Mouse (Mus musculus) myocyte (in vitro differentiated cells): ENCODE measurements around the gene Tcte1. TPM values are rescaled to one million over a fixed set of nuclear protein-coding genes. Genes with fewer than 3 reads are reported as not detected.

Experiments used
- H3K27me3 ChIP-seq: one replicate; pipeline ENCODE4 v1.6.1; 2011; ENCODE audit not compliant: control insufficient read depth, insufficient read depth, insufficient read length
- H3K36me3 ChIP-seq: one replicate; pipeline ENCODE4 v1.6.1; 2011; ENCODE audit not compliant: control insufficient read depth, insufficient read depth
- H3K4me2 ChIP-seq: one replicate; pipeline ENCODE4 v1.6.1; 2011; ENCODE audit warnings: low read depth, control low read depth
- H3K4me3 ChIP-seq: one replicate; pipeline ENCODE4 v1.5.1; 2011; ENCODE audit warnings: mild to moderate bottlenecking, control low read depth, moderate library complexity
- H3K79me2 ChIP-seq: one replicate; pipeline ENCODE4 v1.6.1; 2011; ENCODE audit not compliant: control insufficient read depth, insufficient read depth
- H3ac ChIP-seq: one replicate; pipeline ENCODE4 v1.6.1; 2011; ENCODE audit not compliant: control insufficient read depth, insufficient read length
- CEBPB ChIP-seq: IDR thresholded peaks from 2 replicates; pipeline ENCODE4 v1.6.1; 2011; ENCODE audit warnings: mild to moderate bottlenecking, moderate library complexity; ENCODE audit not compliant: poor library complexity, insufficient read depth, severe bottlenecking
- E2F4 ChIP-seq: IDR thresholded peaks from one replicate; pipeline ENCODE4 v1.6.1; 2011; ENCODE audit warnings: mild to moderate bottlenecking, control low read depth, moderate library complexity; ENCODE audit not compliant: insufficient read depth
- MAX ChIP-seq: IDR thresholded peaks from one replicate; pipeline ENCODE4 v1.6.1; 2011; ENCODE audit warnings: low read depth, mild to moderate bottlenecking, control low read depth
- MYOD1 ChIP-seq, 3 experiments: IDR thresholded peaks; one replicate each; pipeline ENCODE4 v1.6.1; 2011; ENCODE audit warnings: control low read depth in 2 of 3, low read depth in 2 of 3, mild to moderate bottlenecking in 2 of 3, moderate library complexity in 1 of 3; ENCODE audit not compliant: insufficient read length in 2 of 3, control insufficient read depth in 1 of 3
- MYOG ChIP-seq, 3 experiments: IDR thresholded peaks; one replicate each; pipeline ENCODE4 v1.6.1; 2011; ENCODE audit warnings: control low read depth in 2 of 3, low read depth in 2 of 3, mild to moderate bottlenecking in 2 of 3; ENCODE audit not compliant: insufficient read length in 2 of 3, control insufficient read depth in 1 of 3, insufficient read depth in 1 of 3
- POLR2A ChIP-seq: IDR thresholded peaks from one replicate; pipeline ENCODE4 v1.6.1; 2011; ENCODE audit warnings: low read depth, mild to moderate bottlenecking, control low read depth, moderate library complexity; ENCODE audit not compliant: insufficient read length
- POLR2AphosphoS2 ChIP-seq: IDR thresholded peaks from one replicate; pipeline ENCODE4 v1.6.1; 2011; ENCODE audit warnings: low read depth, control low read depth; ENCODE audit not compliant: insufficient read length
- REST ChIP-seq: IDR thresholded peaks from one replicate; pipeline ENCODE4 v1.6.1; 2011; ENCODE audit warnings: mild to moderate bottlenecking, control low read depth, moderate library complexity; ENCODE audit not compliant: insufficient read depth, insufficient read length
- SRF ChIP-seq: IDR thresholded peaks from one replicate; pipeline ENCODE4 v1.6.1; 2011; ENCODE audit warnings: low read depth; ENCODE audit not compliant: control insufficient read depth, insufficient read length
- TCF12 ChIP-seq: IDR thresholded peaks from one replicate; pipeline ENCODE4 v1.6.1; 2011; ENCODE audit warnings: mild to moderate bottlenecking, control low read depth; ENCODE audit not compliant: poor library complexity, insufficient read depth, severe bottlenecking
- TCF3 ChIP-seq: IDR thresholded peaks from one replicate; pipeline ENCODE4 v1.6.1; 2011; ENCODE audit warnings: low read depth, control low read depth; ENCODE audit not compliant: insufficient read length
- USF1 ChIP-seq: IDR thresholded peaks from one replicate; pipeline ENCODE4 v1.6.1; 2011; ENCODE audit warnings: low read depth, mild to moderate bottlenecking, control low read depth, moderate library complexity
- polyA plus RNA-seq: library from polyadenylated mRNA; unstranded; fragments of >200 nt; fragmentation: generic; extraction: Trizol; gene quantifications from one replicate; pipeline ENCODE4 v1.2.1, GENCODE M21; 2012; ENCODE audit warnings: missing spikeins

Gene Tcte1
- polyA plus RNA-seq, 1 experiment: not detected

DNA sequence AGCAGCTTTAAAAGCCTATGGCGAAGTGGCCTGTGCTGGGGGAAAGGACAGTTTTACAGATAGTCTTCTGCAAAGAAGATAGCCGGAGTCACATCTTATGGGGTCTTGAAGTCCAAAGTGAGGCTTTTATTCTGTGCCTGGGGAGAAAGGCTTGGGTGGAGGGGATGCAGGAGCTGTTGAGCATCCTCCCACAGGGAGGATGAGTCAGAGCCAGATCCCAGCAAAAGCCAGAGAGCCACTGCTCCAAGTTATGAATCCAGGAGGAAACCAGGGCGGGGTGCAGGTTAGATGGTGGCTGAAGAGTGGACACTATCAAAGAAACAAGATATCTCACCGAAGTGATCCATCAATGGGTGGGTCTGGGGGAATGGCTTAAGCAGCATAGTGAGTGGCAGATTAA, 11.5 kb upstream of the Tcte1 start:
- Histone ChIP-seq H3ac (no peak overlapping the region), H3K4me2 (no peak overlapping the region), H3K79me2 (no peaks in the 10 kb centered on the region), H3K27me3 (no peaks in the 10 kb centered on the region), H3K4me3 (no peak overlapping the region), H3K36me3 (peaks cover 3% of the 10 kb centered on the region)
- TF ChIP-seq MAX: no peak
- no peak for TF ChIP-seq POLR2AphosphoS2

DNA sequence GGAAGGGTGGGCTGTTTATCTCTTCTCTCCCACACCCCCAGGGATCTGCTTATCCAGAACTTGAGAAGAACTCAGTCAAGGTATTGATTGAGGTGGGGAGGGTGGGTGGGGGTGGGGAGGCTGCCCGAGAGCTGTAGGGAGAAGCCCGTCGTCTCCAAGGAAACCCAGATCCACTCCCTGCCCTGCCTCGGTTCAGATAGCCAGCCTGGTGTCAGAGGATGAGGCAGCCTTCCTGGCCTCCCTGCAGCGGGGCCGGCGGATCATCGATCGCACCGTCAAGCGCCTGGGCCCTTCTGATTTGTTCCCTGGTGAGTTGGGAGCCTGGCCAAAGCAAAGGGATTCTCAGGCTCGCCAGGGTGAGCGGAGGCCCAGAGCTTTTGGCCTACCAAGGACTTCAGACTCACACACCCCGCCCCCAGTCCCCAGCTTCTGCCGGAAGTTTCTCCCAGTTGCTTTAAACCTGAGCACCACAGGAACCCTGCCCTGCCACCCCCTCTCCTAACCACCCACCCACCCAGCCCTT, 8.0 kb upstream of the Tcte1 start:
- H3K79me2 ChIP-seq: no peaks in the 10 kb centered on the region
- H3K4me2 ChIP-seq: no peak overlapping the region
- H3K27me3 ChIP-seq: no peaks in the 10 kb centered on the region
- TF ChIP-seq E2F4: no peak
- TF ChIP-seq POLR2A: no peak
- no peak for TF ChIP-seq USF1
- TF ChIP-seq MYOG (IDR thresholded peaks at IDR 0.05; ENCODE audit: control insufficient read depth in 1 of 3, insufficient read depth in 1 of 3, insufficient read length in 2 of 3, low read depth in 2 of 3): no peak
- TF ChIP-seq REST: no peak
- no peak for TF ChIP-seq SRF
- TF ChIP-seq TCF12: no peak
- H3ac ChIP-seq: no peak overlapping the region
- H3K36me3 ChIP-seq: no peaks in the 10 kb centered on the region
- no peak overlapping the region for H3K4me3 ChIP-seq

DNA sequence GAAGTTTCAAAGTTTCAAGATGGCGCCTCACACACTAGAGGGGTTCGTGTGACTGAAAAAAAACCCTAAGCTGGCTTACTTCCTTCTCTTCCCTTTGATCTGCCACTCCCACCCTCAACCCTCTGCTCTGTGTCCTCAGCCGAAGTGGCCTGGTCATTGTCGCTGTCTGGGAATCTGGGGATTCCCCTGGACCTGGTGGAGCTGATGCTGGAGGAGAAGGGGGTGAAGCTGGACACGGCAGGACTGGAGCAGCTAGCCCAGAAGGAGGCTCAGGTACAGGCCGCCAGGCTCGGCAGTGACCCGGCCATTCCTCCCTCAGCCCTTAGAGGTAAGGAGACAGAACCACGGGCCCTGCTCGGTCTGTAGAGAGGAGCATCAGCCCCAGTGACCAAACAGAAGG, 7.4 kb upstream of the Tcte1 start:
- Histone ChIP-seq H3K27me3 (no peaks in the 10 kb centered on the region), H3ac (no peak overlapping the region), H3K4me2 (no peak overlapping the region), H3K36me3 (no peaks in the 10 kb centered on the region), H3K79me2 (no peaks in the 10 kb centered on the region), H3K4me3 (no peak overlapping the region)
- TF ChIP-seq POLR2AphosphoS2 (no peak), TCF12 (no peak), REST (no peak)

DNA sequence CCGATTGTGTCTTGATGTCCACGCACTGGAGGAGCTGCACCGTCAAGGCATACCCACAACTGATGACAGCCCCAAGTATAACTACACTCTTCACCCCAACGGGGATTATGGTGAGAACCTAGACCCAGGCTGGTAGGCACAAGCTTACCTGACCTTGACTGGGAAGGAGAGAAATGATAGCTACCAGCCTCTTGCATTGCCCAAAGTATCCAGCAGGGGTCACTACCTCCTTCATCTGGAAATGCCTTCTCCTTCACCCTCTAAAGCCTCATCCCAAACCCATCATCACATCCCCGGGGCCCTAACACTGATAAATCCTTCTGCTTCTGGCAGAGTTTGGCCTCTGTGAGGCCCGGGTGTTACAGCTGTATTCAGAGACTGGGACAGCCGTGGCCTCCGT, 6.7 kb upstream of the Tcte1 start:
- H3K79me2 ChIP-seq: no peaks in the 10 kb centered on the region
- no peak for TF ChIP-seq MYOG (IDR thresholded peaks at IDR 0.05; ENCODE audit: control insufficient read depth in 1 of 3, insufficient read depth in 1 of 3, insufficient read length in 2 of 3, low read depth in 2 of 3)
- no peak for TF ChIP-seq TCF12
- TF ChIP-seq SRF: no peak
- no peak for TF ChIP-seq TCF3
- TF ChIP-seq E2F4: no peak
- no peak for TF ChIP-seq REST
- no peak for TF ChIP-seq USF1
- TF ChIP-seq MYOD1 (IDR thresholded peaks at IDR 0.05; ENCODE audit: control insufficient read depth in 1 of 3, insufficient read length in 2 of 3, low read depth in 2 of 3): no peak
- no peak for TF ChIP-seq CEBPB
- TF ChIP-seq POLR2A: no peak
- no peak for TF ChIP-seq MAX
- TF ChIP-seq POLR2AphosphoS2: no peak
- no peaks in the 10 kb centered on the region for H3K27me3 ChIP-seq
- no peak overlapping the region for H3ac ChIP-seq
- H3K36me3 ChIP-seq: no peaks in the 10 kb centered on the region
- no peak overlapping the region for H3K4me2 ChIP-seq
- no peak overlapping the region for H3K4me3 ChIP-seq

DNA sequence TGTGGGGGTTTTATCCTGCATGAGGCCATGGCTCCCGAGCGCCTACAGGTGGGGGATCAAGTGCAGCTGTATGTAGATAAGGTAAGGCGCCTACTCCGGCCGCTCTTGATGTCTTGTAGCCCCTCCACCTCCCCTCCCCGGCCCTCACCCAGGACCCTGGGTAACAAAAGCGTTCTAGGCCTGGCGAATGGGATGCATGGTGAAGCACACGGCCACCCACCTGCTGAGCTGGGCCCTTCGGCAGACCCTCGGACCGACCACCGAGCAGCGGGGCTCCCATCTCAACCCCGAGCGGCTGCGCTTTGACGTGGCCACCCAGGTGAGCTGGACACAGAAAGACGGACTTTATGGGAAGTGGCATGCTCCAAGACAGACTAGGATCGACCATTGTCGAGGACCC, 6.1 kb upstream of the Tcte1 start:
- H3K27me3 ChIP-seq: peaks cover under 1% of the 10 kb centered on the region
- no peaks in the 10 kb centered on the region for H3K36me3 ChIP-seq
- no peak overlapping the region for H3K4me3 ChIP-seq
- no peak for TF ChIP-seq TCF3
- TF ChIP-seq E2F4: no peak
- TF ChIP-seq CEBPB: no peak
- no peak for TF ChIP-seq POLR2A
- no peak for TF ChIP-seq REST
- no peak for TF ChIP-seq SRF
- TF ChIP-seq MYOG (IDR thresholded peaks at IDR 0.05; ENCODE audit: control insufficient read depth in 1 of 3, insufficient read depth in 1 of 3, insufficient read length in 2 of 3, low read depth in 2 of 3): no peak
- no peak for TF ChIP-seq USF1
- no peak for TF ChIP-seq TCF12
- no peaks in the 10 kb centered on the region for H3K79me2 ChIP-seq
- H3ac ChIP-seq: no peak overlapping the region
- no peak overlapping the region for H3K4me2 ChIP-seq

DNA sequence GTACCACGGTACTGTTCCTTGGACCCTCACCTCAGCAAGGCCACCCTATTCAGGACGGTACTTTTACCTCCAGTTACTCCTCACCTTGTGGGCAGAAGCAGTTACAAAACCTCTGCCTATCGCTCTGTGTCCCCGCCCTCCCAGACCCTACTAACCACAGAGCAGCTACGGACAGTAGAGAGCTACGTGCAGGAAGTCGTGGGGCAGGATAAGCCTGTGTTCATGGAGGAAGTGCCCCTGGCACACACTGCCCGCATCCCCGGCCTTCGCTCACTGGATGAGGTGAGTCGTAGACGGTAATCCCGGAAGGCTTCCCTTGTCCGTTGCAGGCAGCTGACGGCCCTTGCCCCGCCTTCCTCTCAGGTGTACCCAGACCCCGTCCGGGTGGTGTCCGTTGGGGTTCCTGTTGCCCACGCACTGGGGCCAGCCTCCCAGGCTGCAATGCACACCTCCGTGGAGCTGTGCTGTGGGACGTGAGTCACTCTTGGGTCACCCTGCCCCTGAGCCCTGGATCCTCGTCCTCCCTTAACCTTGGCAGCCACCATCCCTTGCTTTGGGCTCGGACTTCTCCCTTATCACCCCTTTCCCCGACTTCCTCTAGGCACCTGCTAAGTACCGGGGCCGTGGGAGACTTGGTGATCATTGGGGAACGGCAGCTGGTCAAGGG, 5.6 kb upstream of the Tcte1 start:
- Histone ChIP-seq H3ac (no peak overlapping the region), H3K79me2 (no peaks in the 10 kb centered on the region), H3K27me3 (peaks cover 6% of the 10 kb centered on the region), H3K4me2 (no peak overlapping the region), H3K4me3 (no peak overlapping the region), H3K36me3 (no peaks in the 10 kb centered on the region)
- no peak for TF ChIP-seq USF1
- TF ChIP-seq REST: no peak
- no peak for TF ChIP-seq MYOG (IDR thresholded peaks at IDR 0.05; ENCODE audit: control insufficient read depth in 1 of 3, insufficient read depth in 1 of 3, insufficient read length in 2 of 3, low read depth in 2 of 3)
- TF ChIP-seq E2F4: no peak
- TF ChIP-seq TCF3: no peak
- TF ChIP-seq TCF12: no peak
- no peak for TF ChIP-seq MAX
- no peak for TF ChIP-seq POLR2A
- TF ChIP-seq POLR2AphosphoS2: no peak
- TF ChIP-seq MYOD1 (IDR thresholded peaks at IDR 0.05; ENCODE audit: control insufficient read depth in 1 of 3, insufficient read length in 2 of 3, low read depth in 2 of 3): no peak
- no peak for TF ChIP-seq CEBPB
- no peak for TF ChIP-seq SRF
